Mouse (Mus musculus): ENCODE data around the gene Acot4. TPM values are rescaled to one million over a fixed set of nuclear protein-coding genes. Genes with fewer than 3 reads are reported as not detected.
"Not testable (repeated sequence)": the region's sequence is repeated elsewhere in the genome, so short reads cannot be mapped to it uniquely, and the experiment has no call there.

Gene Acot4
- polyA plus RNA-seq, 1 experiment from 2014 or later = 0.33 TPM

- ChIA-PET CTCF (interaction anchor here (0.6 to 1.9 kb wide), 2 partner anchors 23 to 29 kb away, joined by 4 to 6 read pairs; partner anchors contain the start of gene Acot2), POLR2A (no interaction called here)
Observed at GRCm38 (mm10) chr12:84010201-84010600, 28.0 kb upstream of the Acot4 start.

GRCm38 (mm10) chr12:84011251-84012040 lies 26.7 kb upstream of the Acot4 start:
- POLR2A ChIA-PET = interaction anchor here (0.5 to 1.2 kb wide), 2 partner anchors 23 to 298 kb away, joined by 3 read pairs; no protein-coding TSS in a partner anchor

More at GRCm38 (mm10) chr12:84010201-84010600, 28.0 kb upstream of the Acot4 start:
- TF ChIP-seq CTCF (IDR thresholded peaks at IDR 0.05) = no peak
- no peak for DNase-seq (ENCODE audit: low read depth, low spot score)
- H3K27me3 ChIP-seq = no peaks in the 10 kb centered on the region
- in situ Hi-C loops (cut with MboI; ENCODE audit: low pct_unique_long_range_greater_than_20kb) = no loop called here
- ATAC-seq = no peak

GRCm38 (mm10) chr12:84013130-84013529 lies 25.0 kb upstream of the Acot4 start:
- no peak for TF ChIP-seq CTCF (IDR thresholded peaks at IDR 0.05)
- DNase-seq (ENCODE audit: low read depth, low spot score) = no peak
- in situ Hi-C loops (cut with MboI; ENCODE audit: low pct_unique_long_range_greater_than_20kb) = no loop called here
- CTCF ChIA-PET = no interaction called here
- ATAC-seq = no peak
- POLR2A ChIA-PET = no interaction called here
- no peaks in the 10 kb centered on the region for H3K27me3 ChIP-seq

More at GRCm38 (mm10) chr12:84011251-84012040, 26.7 kb upstream of the Acot4 start:
- no peak for TF ChIP-seq CTCF (IDR thresholded peaks at IDR 0.05)
- in situ Hi-C loops (cut with MboI; ENCODE audit: low pct_unique_long_range_greater_than_20kb) = no loop called here
- DNase-seq (ENCODE audit: low read depth, low spot score) (no peak), ATAC-seq (peak; percentile 65)
- CTCF ChIA-PET = interaction anchor here (1.0 to 1.9 kb wide), 2 partner anchors 20 to 24 kb away, joined by 4 to 6 read pairs; partner anchors contain the start of gene Acot2
- H3K27me3 ChIP-seq = no peaks in the 10 kb centered on the region

GRCm38 (mm10) chr12:84013701-84014100 lies 24.5 kb upstream of the Acot4 start:
- no peaks in the 10 kb centered on the region for H3K27me3 ChIP-seq
- ChIA-PET POLR2A (no interaction called here), CTCF (no interaction called here)
- DNase-seq (ENCODE audit: low read depth, low spot score) = no peak
- ATAC-seq = no peak
- in situ Hi-C loops (cut with MboI; ENCODE audit: low pct_unique_long_range_greater_than_20kb) = no loop called here
- TF ChIP-seq CTCF (IDR thresholded peaks at IDR 0.05) = no peak

- CTCF ChIA-PET; in situ Hi-C loops (cut with MboI; ENCODE audit: low pct_unique_long_range_greater_than_20kb); ATAC-seq; H3K27me3 ChIP-seq; DNase-seq (ENCODE audit: low read depth, low spot score); POLR2A ChIA-PET: not testable (repeated sequence)
Observed at GRCm38 (mm10) chr12:84020528-84020927, 17.7 kb upstream of the Acot4 start.

GRCm38 (mm10) chr12:84022266-84022665 lies 15.9 kb upstream of the Acot4 start:
- DNase-seq (ENCODE audit: low read depth, low spot score); ATAC-seq; H3K27me3 ChIP-seq; CTCF ChIA-PET; POLR2A ChIA-PET; in situ Hi-C loops (cut with MboI; ENCODE audit: low pct_unique_long_range_greater_than_20kb): not testable (repeated sequence)

- no peak for DNase-seq (ENCODE audit: low read depth, low spot score)
- ChIA-PET POLR2A (interaction anchor here (0.9 kb wide), 1 partner anchor 29 kb away, joined by 3 read pairs; the partner anchor contains the start of gene Acot3), CTCF (no interaction called here)
- no peaks in the 10 kb centered on the region for H3K27me3 ChIP-seq
- ATAC-seq = no peak
- in situ Hi-C loops (cut with MboI; ENCODE audit: low pct_unique_long_range_greater_than_20kb) = no loop called here
- TF ChIP-seq CTCF (IDR thresholded peaks at IDR 0.05) = no peak
Observed at GRCm38 (mm10) chr12:84023052-84023745, 15.0 kb upstream of the Acot4 start.

GRCm38 (mm10) chr12:84025888-84026287 lies 12.3 kb upstream of the Acot4 start:
- ChIA-PET CTCF (no interaction called here), POLR2A (no interaction called here)
- no peak for DNase-seq (ENCODE audit: low read depth, low spot score)
- in situ Hi-C loops (cut with MboI; ENCODE audit: low pct_unique_long_range_greater_than_20kb) = loop anchor here (5.0 kb wide), 1 partner anchor 54 kb away; no protein-coding TSS in a partner anchor
- ATAC-seq = no peak
- no peaks in the 10 kb centered on the region for H3K27me3 ChIP-seq
- no peak for TF ChIP-seq CTCF (IDR thresholded peaks at IDR 0.05)

- CTCF ChIA-PET; H3K27me3 ChIP-seq; DNase-seq (ENCODE audit: low read depth, low spot score); ATAC-seq: not testable (repeated sequence)
- in situ Hi-C loops (cut with MboI; ENCODE audit: low pct_unique_long_range_greater_than_20kb) = loop anchor here (5.0 kb wide), 1 partner anchor 56 kb away; no protein-coding TSS in a partner anchor
- POLR2A ChIA-PET = interaction anchor here (1.0 kb wide), 1 partner anchor 154 kb away, joined by 3 read pairs; no protein-coding TSS in a partner anchor
Observed at GRCm38 (mm10) chr12:84028328-84028727, 9.9 kb upstream of the Acot4 start.

- CTCF ChIA-PET; DNase-seq (ENCODE audit: low read depth, low spot score); POLR2A ChIA-PET; H3K27me3 ChIP-seq; ATAC-seq: not testable (repeated sequence)
- in situ Hi-C loops (cut with MboI; ENCODE audit: low pct_unique_long_range_greater_than_20kb) = loop anchor here (5.0 kb wide), 1 partner anchor 57 kb away; no protein-coding TSS in a partner anchor
Observed at GRCm38 (mm10) chr12:84029043-84029442, 9.1 kb upstream of the Acot4 start.

All from Patski (cell line).